Mouse (Mus musculus) ovary, postnatal 36 days (tissue): ENCODE measurements around the gene Vmn2r112.
"Not testable (repeated sequence)": the region's sequence is repeated elsewhere in the genome, so short reads cannot be mapped to it uniquely, and the experiment has no call there.

Experiments used
- DNase-seq: peaks from one replicate; pipeline ENCODE4 v3.0.0; 2022; ENCODE audit warnings: low spot score, mixed read lengths

Vmn2r112 gene

GRCm38 (mm10) chr17:22600651-22601050 lies at the start of gene Vmn2r112:
TSS of gene Vmn2r112 (plus strand) at chr17:22600951.
- not testable (repeated sequence) for DNase-seq

- DNase-seq, result not testable (repeated sequence)
These were observed 27.4 kb upstream of the Vmn2r112 start, which contains the start of gene Vmn2r111 for GRCm38 (mm10) chr17:22573382-22573781. TSS of gene Vmn2r111 (minus strand) at chr17:22573482.

GRCm38 (mm10) chr17:22630646-22631045 lies 29.9 kb downstream of the Vmn2r112 start:
- no peak for DNase-seq
